Mouse (Mus musculus) layer of hippocampus, postnatal 14 days (tissue): ENCODE results near the gene Zfp2. TPM values are rescaled to one million over a fixed set of nuclear protein-coding genes. Genes with fewer than 3 reads are reported as not detected.

Experiments used
- DNase-seq, 2 experiments: peaks; one replicate each; pipeline ENCODE4 v3.0.0; 2021 to 2022; ENCODE audit warnings: low spot score in 2 of 2, mixed read lengths in 1 of 2
- long read RNA-seq, 2 experiments: library from polyadenylated mRNA; stranded (forward); transcript quantifications; one replicate each; pipeline ENCODE4 v2.0.0; 2021
- total RNA-seq, 2 experiments: library from RNA; stranded (reverse); gene quantifications; 2 replicates each; pipeline ENCODE4 v1.2.3; 2021

Zfp2 gene
- total RNA-seq: 10 to 100 TPM; 16.4 to 18.0 TPM
- long read RNA-seq, experiment 1, partial matches to known transcripts: 0 of 17 reads
- long read RNA-seq, experiment 1, other reads (novel, unspliced or antisense): 17 of 17 reads
- long read RNA-seq, experiment 2, partial matches to known transcripts: 1 of 20 reads
- long read RNA-seq, experiment 2, other reads (novel, unspliced or antisense): 18 of 20 reads

- peak; percentile 90 to 95 for DNase-seq
Observed at GRCm38 (mm10) chr11:50915671-50916320, at the start of gene Zfp2. Gene Zfp2 (minus strand): TSS chr11:50916165.

- no peak for DNase-seq
Observed at GRCm38 (mm10) chr11:50964886-50965285, 48.9 kb upstream of the Zfp2 start.

- no peak for DNase-seq
Observed at GRCm38 (mm10) chr11:50953665-50954064, 37.7 kb upstream of the Zfp2 start, which contains the start of gene Prop1. Gene Prop1 (minus strand): TSS chr11:50953765.

- no peak for DNase-seq
Observed at GRCm38 (mm10) chr11:50952290-50952689, 36.3 kb upstream of the Zfp2 start.

- no peak for DNase-seq
Observed at GRCm38 (mm10) chr11:50943506-50943905, 27.5 kb upstream of the Zfp2 start, which contains the start of gene 4933414I15Rik. Gene 4933414I15Rik (minus strand): TSS chr11:50943765.

GRCm38 (mm10) chr11:50942386-50942785 is 26.4 kb upstream of the Zfp2 start:
- no peak for DNase-seq

GRCm38 (mm10) chr11:50939621-50940366 is 23.8 kb upstream of the Zfp2 start:
- no peak for DNase-seq

GRCm38 (mm10) chr11:50938435-50938834 is 22.5 kb upstream of the Zfp2 start:
- no peak for DNase-seq

- no peak for DNase-seq
Observed at GRCm38 (mm10) chr11:50932040-50932439, 16.1 kb upstream of the Zfp2 start.

GRCm38 (mm10) chr11:50931451-50931866 is 15.5 kb upstream of the Zfp2 start, which contains the start of gene Zfp354b:
Gene Zfp354b (minus strand): TSS chr11:50931633.
- DNase-seq: peak; percentile 75 to 93

- no peak for DNase-seq
Observed at GRCm38 (mm10) chr11:50931021-50931420, 15.1 kb upstream of the Zfp2 start.

- DNase-seq: peak in 1 of 2 experiments; percentile 18
Observed at GRCm38 (mm10) chr11:50930469-50931014, 14.6 kb upstream of the Zfp2 start.

GRCm38 (mm10) chr11:50914461-50914860 is 1.5 kb downstream of the Zfp2 start:
- DNase-seq: no peak

GRCm38 (mm10) chr11:50913301-50913700 is 2.7 kb downstream of the Zfp2 start:
- DNase-seq: no peak

- DNase-seq: no peak
Observed at GRCm38 (mm10) chr11:50908136-50908535, 7.8 kb downstream of the Zfp2 start.

- no peak for DNase-seq
Observed at GRCm38 (mm10) chr11:50897359-50897758, 18.6 kb downstream of the Zfp2 start.

- DNase-seq: no peak
Observed at GRCm38 (mm10) chr11:50892441-50892840, 23.5 kb downstream of the Zfp2 start.

- DNase-seq: peak; percentile 88 to 97
Observed at GRCm38 (mm10) chr11:50887390-50888128, 28.4 kb downstream of the Zfp2 start, which contains the start of gene Zfp454. Gene Zfp454 (minus strand): TSS chr11:50887651.

GRCm38 (mm10) chr11:50886933-50887293 is 29.1 kb downstream of the Zfp2 start:
- no peak for DNase-seq

- no peak for DNase-seq
Observed at GRCm38 (mm10) chr11:50886231-50886932, 29.6 kb downstream of the Zfp2 start.
